Mouse (Mus musculus): ENCODE measurements around the gene Arf6. TPM values are rescaled to one million over a fixed set of nuclear protein-coding genes. Genes with fewer than 3 reads are reported as not detected.

Arf6 gene
- polyA plus RNA-seq, 1 experiment from 2014 or later = 49.9 TPM

DNA sequence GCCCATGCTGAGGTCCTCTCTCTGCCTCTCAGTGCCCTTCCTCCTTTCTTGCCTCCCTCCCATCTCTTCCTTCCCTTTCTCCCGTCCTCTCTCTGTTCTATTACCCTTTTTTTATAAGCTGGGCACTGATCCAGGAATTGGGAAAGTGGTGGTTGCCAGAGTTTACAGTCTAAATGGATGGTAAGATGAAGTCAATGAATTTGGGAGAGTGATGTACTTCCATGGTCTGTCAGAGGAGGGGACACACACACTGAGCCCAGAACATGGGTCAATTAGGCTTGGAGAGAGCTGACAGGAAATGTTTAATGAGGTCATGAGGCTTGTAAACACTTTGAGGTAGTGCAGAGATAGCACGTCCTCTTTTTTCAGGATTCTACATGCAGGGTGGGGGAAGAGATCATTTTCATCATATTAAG lies 28.9 kb downstream of the Arf6 start:
- H3K9me3 ChIP-seq (ENCODE audit: control insufficient read depth, low read length) = no peaks in the 10 kb centered on the region
- no peak overlapping the region for H3K4me2 ChIP-seq (ENCODE audit: low read length)
- 30% methylated on average over 2 of the region's 2 CpGs for WGBS
- no peaks in the 10 kb centered on the region for H3K36me3 ChIP-seq (ENCODE audit: control insufficient read depth, insufficient read depth, low read length)
- H3K27me3 ChIP-seq (ENCODE audit: control insufficient read depth, insufficient read depth, low read length) = no peaks in the 10 kb centered on the region
- H3K4me1 ChIP-seq (ENCODE audit: control insufficient read depth in 2 of 2, insufficient read depth in 2 of 2, low read length in 2 of 2) = peaks cover 4% of the 10 kb centered on the region in 2 experiments; a peak in 2 of 4 replicates
- no peak overlapping the region for H3K27ac ChIP-seq (replicated peaks in 1 of 2; ENCODE audit: control insufficient read depth in 1 of 2, insufficient read depth in 1 of 2, low read depth in 2 of 2, low read length in 2 of 2)
- no peak overlapping the region for H3K9ac ChIP-seq (ENCODE audit: low read length)
- no peak for ATAC-seq (ENCODE audit: insufficient number of reproducible peaks, insufficient read depth, low FRiP score, low read depth)
- no peak overlapping the region for H3K4me3 ChIP-seq (ENCODE audit: control insufficient read depth in 1 of 2, insufficient read depth in 1 of 2, low read depth in 1 of 2, low read length in 2 of 2)

GRCm38 (mm10) chr12:69402100-69402499 lies 30.1 kb downstream of the Arf6 start:
- no peak overlapping the region for H3K9ac ChIP-seq (ENCODE audit: low read length)
- no peaks in the 10 kb centered on the region for H3K9me3 ChIP-seq (ENCODE audit: control insufficient read depth, low read length)
- 47% methylated on average over 9 of the region's 9 CpGs for WGBS
- no peak overlapping the region for H3K4me3 ChIP-seq (ENCODE audit: control insufficient read depth in 1 of 2, insufficient read depth in 1 of 2, low read depth in 1 of 2, low read length in 2 of 2)
- peaks cover 4% of the 10 kb centered on the region in 2 experiments; a peak in 2 of 4 replicates for H3K4me1 ChIP-seq (ENCODE audit: control insufficient read depth in 2 of 2, insufficient read depth in 2 of 2, low read length in 2 of 2)
- no peak overlapping the region for H3K27ac ChIP-seq (replicated peaks in 1 of 2; ENCODE audit: control insufficient read depth in 1 of 2, insufficient read depth in 1 of 2, low read depth in 2 of 2, low read length in 2 of 2)
- H3K27me3 ChIP-seq (ENCODE audit: control insufficient read depth, insufficient read depth, low read length) = no peaks in the 10 kb centered on the region
- H3K4me2 ChIP-seq (ENCODE audit: low read length) = no peak overlapping the region
- H3K36me3 ChIP-seq (ENCODE audit: control insufficient read depth, insufficient read depth, low read length) = no peaks in the 10 kb centered on the region
- ATAC-seq (ENCODE audit: insufficient number of reproducible peaks, insufficient read depth, low FRiP score, low read depth) = no peak

GRCm38 (mm10) chr12:69402594-69403167 lies 30.7 kb downstream of the Arf6 start:
- Histone ChIP-seq H3K4me3 (ENCODE audit: control insufficient read depth in 1 of 2, insufficient read depth in 1 of 2, low read depth in 1 of 2, low read length in 2 of 2) (no peak overlapping the region), H3K4me1 (ENCODE audit: control insufficient read depth in 2 of 2, insufficient read depth in 2 of 2, low read length in 2 of 2) (peaks cover 4% of the 10 kb centered on the region in 2 experiments; a peak in 2 of 4 replicates), H3K9me3 (ENCODE audit: control insufficient read depth, low read length) (no peaks in the 10 kb centered on the region), H3K27me3 (ENCODE audit: control insufficient read depth, insufficient read depth, low read length) (no peaks in the 10 kb centered on the region), H3K9ac (ENCODE audit: low read length) (no peak overlapping the region), H3K27ac (replicated peaks in 1 of 2; ENCODE audit: control insufficient read depth in 1 of 2, insufficient read depth in 1 of 2, low read depth in 2 of 2, low read length in 2 of 2) (no peak overlapping the region), H3K36me3 (ENCODE audit: control insufficient read depth, insufficient read depth, low read length) (no peaks in the 10 kb centered on the region), H3K4me2 (ENCODE audit: low read length) (no peak overlapping the region)
- ATAC-seq (ENCODE audit: insufficient number of reproducible peaks, insufficient read depth, low FRiP score, low read depth) = no peak
- 90% methylated on average over 13 of the region's 13 CpGs for WGBS

DNA sequence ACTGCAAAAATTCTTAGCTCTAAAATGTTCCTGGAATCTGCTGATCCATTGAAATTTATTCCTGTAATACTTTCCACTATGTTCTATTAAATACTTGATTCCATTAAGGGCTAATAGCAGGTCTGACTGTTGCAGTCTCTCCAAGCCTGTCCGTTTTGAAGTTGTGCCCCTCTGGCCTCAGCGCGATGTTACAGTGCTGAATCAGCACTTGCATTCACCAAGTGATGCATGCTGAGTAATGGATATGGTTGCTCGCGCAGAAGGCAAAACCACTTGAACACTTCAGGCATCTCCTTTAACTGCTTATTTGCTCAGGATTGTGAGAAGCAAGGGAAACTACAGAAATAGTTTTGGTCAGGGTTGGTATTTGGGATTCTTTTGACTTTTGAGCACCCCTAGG lies 38.8 kb downstream of the Arf6 start:
- WGBS = 66% methylated on average over 5 of the region's 5 CpGs
- no peaks in the 10 kb centered on the region for H3K36me3 ChIP-seq (ENCODE audit: control insufficient read depth, insufficient read depth, low read length)
- H3K4me1 ChIP-seq (ENCODE audit: control insufficient read depth in 2 of 2, insufficient read depth in 2 of 2, low read length in 2 of 2) = no peaks in the 10 kb centered on the region
- ATAC-seq (ENCODE audit: insufficient number of reproducible peaks, insufficient read depth, low FRiP score, low read depth) = no peak
- H3K9ac ChIP-seq (ENCODE audit: low read length) = no peak overlapping the region
- no peaks in the 10 kb centered on the region for H3K9me3 ChIP-seq (ENCODE audit: control insufficient read depth, low read length)
- H3K4me2 ChIP-seq (ENCODE audit: low read length) = no peak overlapping the region
- H3K27ac ChIP-seq (replicated peaks in 1 of 2; ENCODE audit: control insufficient read depth in 1 of 2, insufficient read depth in 1 of 2, low read depth in 2 of 2, low read length in 2 of 2) = no peak overlapping the region
- H3K4me3 ChIP-seq (ENCODE audit: control insufficient read depth in 1 of 2, insufficient read depth in 1 of 2, low read depth in 1 of 2, low read length in 2 of 2) = no peak overlapping the region
- no peaks in the 10 kb centered on the region for H3K27me3 ChIP-seq (ENCODE audit: control insufficient read depth, insufficient read depth, low read length)

DNA sequence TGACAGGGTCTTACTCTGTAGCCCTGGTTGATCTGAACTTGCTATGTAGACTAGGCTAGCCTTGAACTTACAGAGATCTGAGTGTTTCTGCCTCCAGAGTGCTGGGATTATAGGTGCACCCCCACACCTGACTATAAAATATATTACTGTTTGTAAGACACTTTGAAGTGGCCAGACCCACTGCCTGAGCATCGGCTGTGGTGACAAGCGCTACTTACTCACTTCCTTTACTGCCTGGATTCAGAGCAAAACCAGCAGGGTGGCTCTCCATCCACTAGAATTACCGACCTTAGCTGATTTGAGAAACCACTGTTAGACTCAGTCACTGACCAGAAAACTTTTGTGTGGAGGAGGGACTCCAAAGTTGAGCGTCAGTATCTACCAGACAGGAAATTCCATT lies 40.0 kb downstream of the Arf6 start:
- no peak for ATAC-seq (ENCODE audit: insufficient number of reproducible peaks, insufficient read depth, low FRiP score, low read depth)
- 38% methylated on average over 4 of the region's 4 CpGs for WGBS
- H3K4me3 ChIP-seq (ENCODE audit: control insufficient read depth in 1 of 2, insufficient read depth in 1 of 2, low read depth in 1 of 2, low read length in 2 of 2) = no peak overlapping the region
- H3K4me1 ChIP-seq (ENCODE audit: control insufficient read depth in 2 of 2, insufficient read depth in 2 of 2, low read length in 2 of 2) = no peaks in the 10 kb centered on the region
- no peaks in the 10 kb centered on the region for H3K36me3 ChIP-seq (ENCODE audit: control insufficient read depth, insufficient read depth, low read length)
- no peak overlapping the region for H3K9ac ChIP-seq (ENCODE audit: low read length)
- no peak overlapping the region for H3K27ac ChIP-seq (replicated peaks in 1 of 2; ENCODE audit: control insufficient read depth in 1 of 2, insufficient read depth in 1 of 2, low read depth in 2 of 2, low read length in 2 of 2)
- no peak overlapping the region for H3K4me2 ChIP-seq (ENCODE audit: low read length)
- no peaks in the 10 kb centered on the region for H3K9me3 ChIP-seq (ENCODE audit: control insufficient read depth, low read length)
- H3K27me3 ChIP-seq (ENCODE audit: control insufficient read depth, insufficient read depth, low read length) = no peaks in the 10 kb centered on the region

DNA sequence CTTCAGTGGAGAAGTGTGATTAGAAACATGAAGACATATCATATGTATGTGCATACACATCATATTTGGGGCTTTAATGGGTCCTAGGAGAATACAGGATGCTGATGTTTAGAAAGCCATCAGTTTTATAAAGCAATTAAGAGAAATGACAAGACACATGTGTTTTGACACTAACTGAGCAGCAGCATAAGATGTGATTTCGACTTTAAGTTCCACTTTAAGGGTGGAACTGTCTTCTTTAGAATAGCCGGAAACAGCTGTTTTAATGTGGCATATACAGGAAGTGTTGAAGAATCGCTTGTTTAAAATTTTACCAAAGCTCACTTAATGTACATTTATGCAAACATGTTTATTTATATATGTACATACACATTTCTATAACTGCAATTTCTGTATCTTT lies 41.4 kb downstream of the Arf6 start:
- Histone ChIP-seq H3K36me3 (ENCODE audit: control insufficient read depth, insufficient read depth, low read length) (no peaks in the 10 kb centered on the region), H3K27ac (replicated peaks in 1 of 2; ENCODE audit: control insufficient read depth in 1 of 2, insufficient read depth in 1 of 2, low read depth in 2 of 2, low read length in 2 of 2) (no peak overlapping the region), H3K4me2 (ENCODE audit: low read length) (no peak overlapping the region), H3K4me1 (ENCODE audit: control insufficient read depth in 2 of 2, insufficient read depth in 2 of 2, low read length in 2 of 2) (no peaks in the 10 kb centered on the region), H3K9me3 (ENCODE audit: control insufficient read depth, low read length) (no peaks in the 10 kb centered on the region), H3K9ac (ENCODE audit: low read length) (no peak overlapping the region), H3K27me3 (ENCODE audit: control insufficient read depth, insufficient read depth, low read length) (no peaks in the 10 kb centered on the region), H3K4me3 (ENCODE audit: control insufficient read depth in 1 of 2, insufficient read depth in 1 of 2, low read depth in 1 of 2, low read length in 2 of 2) (no peak overlapping the region)
- ATAC-seq (ENCODE audit: insufficient number of reproducible peaks, insufficient read depth, low FRiP score, low read depth) = no peak
- 75% methylated on average over 3 of the region's 3 CpGs for WGBS

GRCm38 (mm10) chr12:69414826-69415572 lies 43.0 kb downstream of the Arf6 start:
- no peak overlapping the region for H3K4me3 ChIP-seq (ENCODE audit: control insufficient read depth in 1 of 2, insufficient read depth in 1 of 2, low read depth in 1 of 2, low read length in 2 of 2)
- H3K27me3 ChIP-seq (ENCODE audit: control insufficient read depth, insufficient read depth, low read length) = no peaks in the 10 kb centered on the region
- H3K27ac ChIP-seq (replicated peaks in 1 of 2; ENCODE audit: control insufficient read depth in 1 of 2, insufficient read depth in 1 of 2, low read depth in 2 of 2, low read length in 2 of 2) = no peak overlapping the region
- H3K4me1 ChIP-seq (ENCODE audit: control insufficient read depth in 2 of 2, insufficient read depth in 2 of 2, low read length in 2 of 2) = no peaks in the 10 kb centered on the region
- 51% methylated on average over 4 of the region's 4 CpGs for WGBS
- H3K9me3 ChIP-seq (ENCODE audit: control insufficient read depth, low read length) = no peaks in the 10 kb centered on the region
- no peak for ATAC-seq (ENCODE audit: insufficient number of reproducible peaks, insufficient read depth, low FRiP score, low read depth)
- no peaks in the 10 kb centered on the region for H3K36me3 ChIP-seq (ENCODE audit: control insufficient read depth, insufficient read depth, low read length)
- no peak overlapping the region for H3K4me2 ChIP-seq (ENCODE audit: low read length)
- no peak overlapping the region for H3K9ac ChIP-seq (ENCODE audit: low read length)

Measured in heart, embryonic 14.5 days (tissue).